Mouse (Mus musculus) lung, adult 2 months (tissue): Measurements from ENCODE around the gene Spon1.

Experiments used
- CTCF ChIP-seq: fragments of 200-500 bp; IDR thresholded peaks from 2 replicates; pipeline ENCODE4 v1.5.1; 2011; ENCODE audit warnings: mild to moderate bottlenecking, low read length, control low read depth; ENCODE audit not compliant: insufficient read depth
- POLR2A ChIP-seq: fragments of 200-500 bp; IDR thresholded peaks from 2 replicates; pipeline ENCODE4 v1.6.1; 2011; ENCODE audit warnings: low read depth, mild to moderate bottlenecking, control low read depth, low read length, borderline replicate concordance; ENCODE audit errors: extremely low read depth

- TF ChIP-seq CTCF (no peak), POLR2A (no peak)
Measured at GRCm38 (mm10) chr7:113772135-113772534, 6.3 kb downstream of the Spon1 start.
